Mouse (Mus musculus) layer of hippocampus, postnatal 14 days (tissue): ENCODE results near the gene Elf3. TPM values are rescaled to one million over a fixed set of nuclear protein-coding genes. Genes with fewer than 3 reads are reported as not detected.

Source experiments
- total RNA-seq, 2 experiments: library from RNA; stranded (reverse); gene quantifications; 2 replicates each; pipeline ENCODE4 v1.2.3; 2021

Elf3 gene
- total RNA-seq, 2 experiments from 2014 or later = not detected

Other genes starting within 250 kb of the Elf3 start
- gene Lgr6, start 153.3 kb downstream of the Elf3 start, total RNA-seq = 1 to 10 TPM; 1.6 to 2.5 TPM
- gene Ptpn7, start 125.9 kb downstream of the Elf3 start, total RNA-seq = not detected
- 100 to 1,000 TPM; 307 to 334 TPM for gene Arl8a, start 111.7 kb downstream of the Elf3 start, total RNA-seq
- 100 to 1,000 TPM; 186 to 187 TPM for gene Gpr37l1, start 90.9 kb downstream of the Elf3 start, total RNA-seq
- 10 to 100 TPM; 52.5 to 57.8 TPM for gene Rnpep, start 25.5 kb upstream of the Elf3 start, total RNA-seq
- gene Timm17a, start 55.2 kb upstream of the Elf3 start, total RNA-seq = 100 to 1,000 TPM; 169 to 172 TPM
- gene Lmod1, start 66.2 kb upstream of the Elf3 start, total RNA-seq = under 1 TPM; 0.50 to 0.53 TPM
- gene Shisa4, start 116.7 kb upstream of the Elf3 start, total RNA-seq = 100 to 1,000 TPM; 130 to 131 TPM
- 100 to 1,000 TPM; 137 to 171 TPM for gene Ipo9, start 171.9 kb upstream of the Elf3 start, total RNA-seq